Mouse (Mus musculus): ENCODE results near the gene Capns2. TPM values are rescaled to one million over a fixed set of nuclear protein-coding genes. Genes with fewer than 3 reads are reported as not detected.

Capns2 gene
- polyA plus RNA-seq, 1 experiment from 2014 or later, result not detected

GRCm38 (mm10) chr8:92899590-92899989, 1.6 kb upstream of the Capns2 start:
- no peak overlapping the region for H3K4me3 ChIP-seq (replicated peaks; ENCODE audit: low read length)
- H3K4me2 ChIP-seq (ENCODE audit: low read length), result no peak overlapping the region
- WGBS, result 73% methylated on average over 9 of the region's 9 CpGs
- ATAC-seq, result no peak
- H3K36me3 ChIP-seq (ENCODE audit: control insufficient read depth, insufficient read depth), result no peaks in the 10 kb centered on the region
- H3K4me1 ChIP-seq (replicated peaks; ENCODE audit: control insufficient read depth, insufficient read depth, low read length), result peaks cover 4% of the 10 kb centered on the region
- H3K27ac ChIP-seq (ENCODE audit: low read length), result no peak overlapping the region
- no peaks in the 10 kb centered on the region for H3K9me3 ChIP-seq (ENCODE audit: control insufficient read depth, low read length)
- no peak overlapping the region for H3K9ac ChIP-seq (replicated peaks; ENCODE audit: low read depth, low read length)
- no peaks in the 10 kb centered on the region for H3K27me3 ChIP-seq (replicated peaks; ENCODE audit: control insufficient read depth, insufficient read depth, low read length)

GRCm38 (mm10) chr8:92902981-92903380, 1.8 kb downstream of the Capns2 start:
- Histone ChIP-seq H3K4me3 (replicated peaks; ENCODE audit: low read length) (no peak overlapping the region), H3K9me3 (ENCODE audit: control insufficient read depth, low read length) (no peaks in the 10 kb centered on the region), H3K4me2 (ENCODE audit: low read length) (no peak overlapping the region), H3K36me3 (ENCODE audit: control insufficient read depth, insufficient read depth) (no peaks in the 10 kb centered on the region), H3K4me1 (replicated peaks; ENCODE audit: control insufficient read depth, insufficient read depth, low read length) (peaks cover 4% of the 10 kb centered on the region), H3K9ac (replicated peaks; ENCODE audit: low read depth, low read length) (no peak overlapping the region), H3K27ac (ENCODE audit: low read length) (no peak overlapping the region), H3K27me3 (replicated peaks; ENCODE audit: control insufficient read depth, insufficient read depth, low read length) (no peaks in the 10 kb centered on the region)
- ATAC-seq, result no peak
- 54% methylated on average over 2 of the region's 2 CpGs for WGBS

- ATAC-seq, result no peak
- Histone ChIP-seq H3K9me3 (ENCODE audit: control insufficient read depth, low read length) (no peaks in the 10 kb centered on the region), H3K9ac (replicated peaks; ENCODE audit: low read depth, low read length) (no peak overlapping the region), H3K4me1 (replicated peaks; ENCODE audit: control insufficient read depth, insufficient read depth, low read length) (peaks cover 4% of the 10 kb centered on the region), H3K36me3 (ENCODE audit: control insufficient read depth, insufficient read depth) (no peaks in the 10 kb centered on the region), H3K27ac (ENCODE audit: low read length) (no peak overlapping the region), H3K4me3 (replicated peaks; ENCODE audit: low read length) (no peak overlapping the region), H3K4me2 (ENCODE audit: low read length) (no peak overlapping the region), H3K27me3 (replicated peaks; ENCODE audit: control insufficient read depth, insufficient read depth, low read length) (no peaks in the 10 kb centered on the region)
- WGBS, result 86% methylated on average over 11 of the region's 11 CpGs
Observed at GRCm38 (mm10) chr8:92903488-92904135, 2.4 kb downstream of the Capns2 start.

GRCm38 (mm10) chr8:92906553-92906952, 5.3 kb downstream of the Capns2 start:
- no peak overlapping the region for H3K9ac ChIP-seq (replicated peaks; ENCODE audit: low read depth, low read length)
- peaks cover 4% of the 10 kb centered on the region for H3K4me1 ChIP-seq (replicated peaks; ENCODE audit: control insufficient read depth, insufficient read depth, low read length)
- WGBS, result 95% methylated on average over 9 of the region's 9 CpGs
- H3K4me3 ChIP-seq (replicated peaks; ENCODE audit: low read length), result no peak overlapping the region
- no peak overlapping the region for H3K4me2 ChIP-seq (ENCODE audit: low read length)
- no peak for ATAC-seq
- H3K9me3 ChIP-seq (ENCODE audit: control insufficient read depth, low read length), result no peaks in the 10 kb centered on the region
- no peaks in the 10 kb centered on the region for H3K36me3 ChIP-seq (ENCODE audit: control insufficient read depth, insufficient read depth)
- H3K27me3 ChIP-seq (replicated peaks; ENCODE audit: control insufficient read depth, insufficient read depth, low read length), result no peaks in the 10 kb centered on the region
- no peak overlapping the region for H3K27ac ChIP-seq (ENCODE audit: low read length)

- Histone ChIP-seq H3K27me3 (replicated peaks; ENCODE audit: control insufficient read depth, insufficient read depth, low read length) (no peaks in the 10 kb centered on the region), H3K4me1 (replicated peaks; ENCODE audit: control insufficient read depth, insufficient read depth, low read length) (no peaks in the 10 kb centered on the region), H3K36me3 (ENCODE audit: control insufficient read depth, insufficient read depth) (no peaks in the 10 kb centered on the region), H3K9me3 (ENCODE audit: control insufficient read depth, low read length) (no peaks in the 10 kb centered on the region), H3K4me2 (ENCODE audit: low read length) (no peak overlapping the region), H3K27ac (ENCODE audit: low read length) (no peak overlapping the region), H3K4me3 (replicated peaks; ENCODE audit: low read length) (no peak overlapping the region), H3K9ac (replicated peaks; ENCODE audit: low read depth, low read length) (no peak overlapping the region)
- ATAC-seq, result no peak
- 90% methylated on average over 2 of the region's 2 CpGs for WGBS
Observed at GRCm38 (mm10) chr8:92908448-92908847, 7.2 kb downstream of the Capns2 start.

- Histone ChIP-seq H3K4me1 (replicated peaks; ENCODE audit: control insufficient read depth, insufficient read depth, low read length) (no peaks in the 10 kb centered on the region), H3K9ac (replicated peaks; ENCODE audit: low read depth, low read length) (no peak overlapping the region), H3K27ac (ENCODE audit: low read length) (no peak overlapping the region), H3K4me2 (ENCODE audit: low read length) (no peak overlapping the region), H3K4me3 (replicated peaks; ENCODE audit: low read length) (no peak overlapping the region), H3K36me3 (ENCODE audit: control insufficient read depth, insufficient read depth) (no peaks in the 10 kb centered on the region), H3K27me3 (replicated peaks; ENCODE audit: control insufficient read depth, insufficient read depth, low read length) (no peaks in the 10 kb centered on the region), H3K9me3 (ENCODE audit: control insufficient read depth, low read length) (no peaks in the 10 kb centered on the region)
- 64% methylated on average over 3 of the region's 3 CpGs for WGBS
- no peak for ATAC-seq
Observed at GRCm38 (mm10) chr8:92911477-92911876, 10.3 kb downstream of the Capns2 start.

- no peak for ATAC-seq
- H3K27me3 ChIP-seq (replicated peaks; ENCODE audit: control insufficient read depth, insufficient read depth, low read length), result no peaks in the 10 kb centered on the region
- H3K27ac ChIP-seq (ENCODE audit: low read length), result no peak overlapping the region
- H3K4me2 ChIP-seq (ENCODE audit: low read length), result no peak overlapping the region
- no peaks in the 10 kb centered on the region for H3K36me3 ChIP-seq (ENCODE audit: control insufficient read depth, insufficient read depth)
- no peaks in the 10 kb centered on the region for H3K9me3 ChIP-seq (ENCODE audit: control insufficient read depth, low read length)
- WGBS, result 84% methylated on average over 7 of the region's 7 CpGs
- H3K4me1 ChIP-seq (replicated peaks; ENCODE audit: control insufficient read depth, insufficient read depth, low read length), result no peaks in the 10 kb centered on the region
- H3K9ac ChIP-seq (replicated peaks; ENCODE audit: low read depth, low read length), result no peak overlapping the region
- no peak overlapping the region for H3K4me3 ChIP-seq (replicated peaks; ENCODE audit: low read length)
Observed at GRCm38 (mm10) chr8:92913396-92913795, 12.2 kb downstream of the Capns2 start.

GRCm38 (mm10) chr8:92916082-92916481, 14.9 kb downstream of the Capns2 start:
- ATAC-seq, result no peak
- Histone ChIP-seq H3K9me3 (ENCODE audit: control insufficient read depth, low read length) (no peaks in the 10 kb centered on the region), H3K36me3 (ENCODE audit: control insufficient read depth, insufficient read depth) (no peaks in the 10 kb centered on the region), H3K27ac (ENCODE audit: low read length) (no peak overlapping the region), H3K9ac (replicated peaks; ENCODE audit: low read depth, low read length) (no peak overlapping the region), H3K4me3 (replicated peaks; ENCODE audit: low read length) (no peak overlapping the region), H3K27me3 (replicated peaks; ENCODE audit: control insufficient read depth, insufficient read depth, low read length) (no peaks in the 10 kb centered on the region), H3K4me1 (replicated peaks; ENCODE audit: control insufficient read depth, insufficient read depth, low read length) (no peaks in the 10 kb centered on the region), H3K4me2 (ENCODE audit: low read length) (no peak overlapping the region)
- WGBS, result 85% methylated on average over 3 of the region's 3 CpGs

GRCm38 (mm10) chr8:92921768-92922167, 20.6 kb downstream of the Capns2 start:
- Histone ChIP-seq H3K9me3 (ENCODE audit: control insufficient read depth, low read length) (no peaks in the 10 kb centered on the region), H3K27me3 (replicated peaks; ENCODE audit: control insufficient read depth, insufficient read depth, low read length) (no peaks in the 10 kb centered on the region), H3K4me1 (replicated peaks; ENCODE audit: control insufficient read depth, insufficient read depth, low read length) (no peaks in the 10 kb centered on the region), H3K36me3 (ENCODE audit: control insufficient read depth, insufficient read depth) (no peaks in the 10 kb centered on the region), H3K4me3 (replicated peaks; ENCODE audit: low read length) (no peak overlapping the region), H3K4me2 (ENCODE audit: low read length) (no peak overlapping the region), H3K27ac (ENCODE audit: low read length) (no peak overlapping the region), H3K9ac (replicated peaks; ENCODE audit: low read depth, low read length) (no peak overlapping the region)
- ATAC-seq, result no peak
- 45% methylated on average over 3 of the region's 3 CpGs for WGBS

- H3K9me3 ChIP-seq (ENCODE audit: control insufficient read depth, low read length), result peaks cover 3% of the 10 kb centered on the region; the same call in 1 of the 2 replicates
- H3K4me2 ChIP-seq (ENCODE audit: low read length), result no peak overlapping the region
- H3K9ac ChIP-seq (replicated peaks; ENCODE audit: low read depth, low read length), result no peak overlapping the region
- H3K36me3 ChIP-seq (ENCODE audit: control insufficient read depth, insufficient read depth), result no peaks in the 10 kb centered on the region
- no peak overlapping the region for H3K4me3 ChIP-seq (replicated peaks; ENCODE audit: low read length)
- 75% methylated on average over 4 of the region's 4 CpGs for WGBS
- no peaks in the 10 kb centered on the region for H3K4me1 ChIP-seq (replicated peaks; ENCODE audit: control insufficient read depth, insufficient read depth, low read length)
- no peak for ATAC-seq
- H3K27ac ChIP-seq (ENCODE audit: low read length), result no peak overlapping the region
- no peaks in the 10 kb centered on the region for H3K27me3 ChIP-seq (replicated peaks; ENCODE audit: control insufficient read depth, insufficient read depth, low read length)
Observed at GRCm38 (mm10) chr8:92928986-92929385, 27.8 kb downstream of the Capns2 start.
